Mouse (Mus musculus): ENCODE data around the gene Pgf. TPM values are rescaled to one million over a fixed set of nuclear protein-coding genes. Genes with fewer than 3 reads are reported as not detected.

Gene Pgf
- polyA plus RNA-seq, 1 experiment = 49.6 TPM

DNA sequence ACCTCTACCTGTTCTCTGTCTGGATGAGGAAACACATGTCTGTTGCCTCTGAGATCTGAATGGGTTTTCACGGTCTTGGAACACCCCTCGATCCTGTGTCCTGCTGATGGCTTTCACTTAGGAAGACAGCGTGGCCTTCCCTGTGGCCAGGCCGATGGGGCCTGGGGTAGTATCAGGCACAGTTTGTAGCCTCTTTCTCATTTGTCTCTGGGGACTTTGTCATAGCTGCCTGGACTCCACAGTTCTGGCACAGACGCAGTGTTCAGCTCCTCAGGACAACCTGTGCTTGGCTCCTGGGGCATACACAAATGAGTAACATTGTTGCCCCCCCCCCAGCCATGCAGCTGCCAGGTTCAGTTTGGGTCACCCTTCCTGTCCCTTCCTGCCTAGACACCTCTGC, 17.5 kb upstream of the Pgf start:
- H3ac ChIP-seq (ENCODE audit: control insufficient read depth, insufficient read length, low read depth) = no peak overlapping the region
- TF ChIP-seq CTCF (IDR thresholded peaks at IDR 0.05; ENCODE audit: control insufficient read depth, insufficient read depth, insufficient read length) (no peak), MAX (IDR thresholded peaks at IDR 0.05) (no peak), MYOG (IDR thresholded peaks at IDR 0.05; ENCODE audit: control insufficient read depth, extremely low read depth, insufficient read length) (no peak)
- H3K79me2 ChIP-seq (ENCODE audit: control insufficient read depth, insufficient read depth) = no peaks in the 10 kb centered on the region
- no peaks in the 10 kb centered on the region for H3K36me3 ChIP-seq (ENCODE audit: control insufficient read depth, insufficient read depth)
- no peaks in the 10 kb centered on the region for H3K27me3 ChIP-seq (ENCODE audit: control insufficient read depth, insufficient read depth, insufficient read length)
- no peaks in the 10 kb centered on the region for H3K79me3 ChIP-seq (ENCODE audit: low read depth)
- H3K4me3 ChIP-seq (ENCODE audit: insufficient read depth, poor library complexity, severe bottlenecking) = no peak overlapping the region

DNA sequence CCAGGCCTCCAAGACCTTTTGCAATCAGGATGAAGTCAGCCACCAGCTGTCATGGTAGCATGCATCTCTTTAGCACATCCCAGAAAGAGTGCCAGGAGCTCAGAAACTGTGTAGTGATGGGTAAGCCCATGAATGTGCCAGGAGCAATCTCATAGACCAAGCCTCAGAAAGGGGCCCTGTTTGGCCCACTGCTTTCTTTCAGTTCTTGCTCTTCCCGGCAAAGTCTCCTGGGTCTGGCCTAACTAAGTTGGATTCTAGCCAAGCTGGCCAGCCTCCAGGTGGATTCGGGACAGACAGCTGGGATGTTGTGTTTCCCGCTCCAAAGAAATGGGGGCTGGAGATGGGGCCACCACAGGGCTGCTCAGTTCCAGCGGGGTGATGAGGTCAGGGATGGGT, 17.0 kb upstream of the Pgf start:
- no peaks in the 10 kb centered on the region for H3K27me3 ChIP-seq (ENCODE audit: control insufficient read depth, insufficient read depth, insufficient read length)
- TF ChIP-seq CEBPB (IDR thresholded peaks at IDR 0.05; ENCODE audit: low read depth) (peak; percentile 23), FOSL1 (IDR thresholded peaks at IDR 0.05; ENCODE audit: insufficient read depth, low read length, poor library complexity, severe bottlenecking) (no peak)
- no peak overlapping the region for H3K4me3 ChIP-seq (ENCODE audit: insufficient read depth, poor library complexity, severe bottlenecking)
- H3K79me3 ChIP-seq (ENCODE audit: low read depth) = no peaks in the 10 kb centered on the region
- no peaks in the 10 kb centered on the region for H3K36me3 ChIP-seq (ENCODE audit: control insufficient read depth, insufficient read depth)
- H3ac ChIP-seq (ENCODE audit: control insufficient read depth, insufficient read length, low read depth) = no peak overlapping the region
- no peaks in the 10 kb centered on the region for H3K79me2 ChIP-seq (ENCODE audit: control insufficient read depth, insufficient read depth)

- no peak for TF ChIP-seq FOSL1 (IDR thresholded peaks at IDR 0.05; ENCODE audit: insufficient read depth, low read length, poor library complexity, severe bottlenecking)
- TF ChIP-seq MYOD1 (IDR thresholded peaks at IDR 0.05; ENCODE audit: control insufficient read depth, insufficient read length, low read depth) = no peak
- TF ChIP-seq CTCF (IDR thresholded peaks at IDR 0.05; ENCODE audit: control insufficient read depth, insufficient read depth, insufficient read length) = no peak
- no peak for TF ChIP-seq USF1 (IDR thresholded peaks at IDR 0.05; ENCODE audit: low read depth)
- TF ChIP-seq CEBPB (IDR thresholded peaks at IDR 0.05; ENCODE audit: low read depth) = no peak
- TF ChIP-seq MYOG (IDR thresholded peaks at IDR 0.05; ENCODE audit: control insufficient read depth, extremely low read depth, insufficient read length) = no peak
- TF ChIP-seq MAX (IDR thresholded peaks at IDR 0.05) = no peak
- H3K27me3 ChIP-seq (ENCODE audit: control insufficient read depth, insufficient read depth, insufficient read length) = no peaks in the 10 kb centered on the region
- H3K79me3 ChIP-seq (ENCODE audit: low read depth) = no peaks in the 10 kb centered on the region
- no peak overlapping the region for H3K4me3 ChIP-seq (ENCODE audit: insufficient read depth, poor library complexity, severe bottlenecking)
- no peak overlapping the region for H3ac ChIP-seq (ENCODE audit: control insufficient read depth, insufficient read length, low read depth)
- H3K36me3 ChIP-seq (ENCODE audit: control insufficient read depth, insufficient read depth) = no peaks in the 10 kb centered on the region
- no peaks in the 10 kb centered on the region for H3K79me2 ChIP-seq (ENCODE audit: control insufficient read depth, insufficient read depth)
Observed at GRCm38 (mm10) chr12:85193923-85194622, 16.5 kb upstream of the Pgf start.

GRCm38 (mm10) chr12:85193146-85193545, 15.6 kb upstream of the Pgf start:
- Histone ChIP-seq H3K79me3 (ENCODE audit: low read depth) (no peaks in the 10 kb centered on the region), H3K4me3 (ENCODE audit: insufficient read depth, poor library complexity, severe bottlenecking) (no peak overlapping the region), H3K27me3 (ENCODE audit: control insufficient read depth, insufficient read depth, insufficient read length) (no peaks in the 10 kb centered on the region), H3ac (ENCODE audit: control insufficient read depth, insufficient read length, low read depth) (no peak overlapping the region), H3K36me3 (ENCODE audit: control insufficient read depth, insufficient read depth) (no peaks in the 10 kb centered on the region), H3K79me2 (ENCODE audit: control insufficient read depth, insufficient read depth) (no peaks in the 10 kb centered on the region)
- TF ChIP-seq FOSL1 (IDR thresholded peaks at IDR 0.05; ENCODE audit: insufficient read depth, low read length, poor library complexity, severe bottlenecking) (no peak), MYOG (IDR thresholded peaks at IDR 0.05; ENCODE audit: control insufficient read depth, extremely low read depth, insufficient read length) (no peak), MAX (IDR thresholded peaks at IDR 0.05) (no peak), CEBPB (IDR thresholded peaks at IDR 0.05; ENCODE audit: low read depth) (no peak), USF1 (IDR thresholded peaks at IDR 0.05; ENCODE audit: low read depth) (no peak), MYOD1 (IDR thresholded peaks at IDR 0.05; ENCODE audit: control insufficient read depth, insufficient read length, low read depth) (no peak), CTCF (IDR thresholded peaks at IDR 0.05; ENCODE audit: control insufficient read depth, insufficient read depth, insufficient read length) (no peak)

GRCm38 (mm10) chr12:85192461-85193108, 15.0 kb upstream of the Pgf start:
- H3K4me3 ChIP-seq (ENCODE audit: insufficient read depth, poor library complexity, severe bottlenecking) = no peak overlapping the region
- TF ChIP-seq USF1 (IDR thresholded peaks at IDR 0.05; ENCODE audit: low read depth) (peak; percentile 21), CTCF (IDR thresholded peaks at IDR 0.05; ENCODE audit: control insufficient read depth, insufficient read depth, insufficient read length) (no peak), MAX (IDR thresholded peaks at IDR 0.05) (peak; percentile 98), CEBPB (IDR thresholded peaks at IDR 0.05; ENCODE audit: low read depth) (no peak), MYOG (IDR thresholded peaks at IDR 0.05; ENCODE audit: control insufficient read depth, extremely low read depth, insufficient read length) (no peak), FOSL1 (IDR thresholded peaks at IDR 0.05; ENCODE audit: insufficient read depth, low read length, poor library complexity, severe bottlenecking) (no peak), MYOD1 (IDR thresholded peaks at IDR 0.05; ENCODE audit: control insufficient read depth, insufficient read length, low read depth) (peak; percentile 78)
- H3K36me3 ChIP-seq (ENCODE audit: control insufficient read depth, insufficient read depth) = no peaks in the 10 kb centered on the region
- no peaks in the 10 kb centered on the region for H3K79me2 ChIP-seq (ENCODE audit: control insufficient read depth, insufficient read depth)
- H3K79me3 ChIP-seq (ENCODE audit: low read depth) = no peaks in the 10 kb centered on the region
- H3K27me3 ChIP-seq (ENCODE audit: control insufficient read depth, insufficient read depth, insufficient read length) = no peaks in the 10 kb centered on the region
- peak overlapping the region; percentile 48 for H3ac ChIP-seq (ENCODE audit: control insufficient read depth, insufficient read length, low read depth)

GRCm38 (mm10) chr12:85190290-85190689, 12.7 kb upstream of the Pgf start:
- H3K79me2 ChIP-seq (ENCODE audit: control insufficient read depth, insufficient read depth) = no peaks in the 10 kb centered on the region
- H3K79me3 ChIP-seq (ENCODE audit: low read depth) = no peaks in the 10 kb centered on the region
- H3K4me3 ChIP-seq (ENCODE audit: insufficient read depth, poor library complexity, severe bottlenecking) = no peak overlapping the region
- no peaks in the 10 kb centered on the region for H3K36me3 ChIP-seq (ENCODE audit: control insufficient read depth, insufficient read depth)
- no peak overlapping the region for H3ac ChIP-seq (ENCODE audit: control insufficient read depth, insufficient read length, low read depth)
- TF ChIP-seq CEBPB (IDR thresholded peaks at IDR 0.05; ENCODE audit: low read depth) (no peak), MYOG (IDR thresholded peaks at IDR 0.05; ENCODE audit: control insufficient read depth, extremely low read depth, insufficient read length) (no peak), FOSL1 (IDR thresholded peaks at IDR 0.05; ENCODE audit: insufficient read depth, low read length, poor library complexity, severe bottlenecking) (no peak), MAX (IDR thresholded peaks at IDR 0.05) (no peak)
- no peaks in the 10 kb centered on the region for H3K27me3 ChIP-seq (ENCODE audit: control insufficient read depth, insufficient read depth, insufficient read length)

All from C2C12 (cell line).